Mouse (Mus musculus) heart, embryonic 13.5 days (tissue): ENCODE results near the gene Plac1. TPM values are rescaled to one million over a fixed set of nuclear protein-coding genes. Genes with fewer than 3 reads are reported as not detected.

ENCODE experiments used
- ATAC-seq: fragments of 200-750 bp; cut with Nextera tagmentation; 2 replicates; pipeline ENCODE4 v1.8.0; 2017; ENCODE audit warnings: moderate TSS enrichment; ENCODE audit not compliant: insufficient number of reproducible peaks, low FRiP score, low TSS enrichment; ENCODE audit errors: extremely low read depth
- H3K27ac ChIP-seq: fragments of 300-500 bp; sonication (generic); replicated peaks from 2 replicates; pipeline ENCODE4 v1.5.1; 2015; ENCODE audit warnings: moderate library complexity, mild to moderate bottlenecking, inconsistent platforms
- H3K27me3 ChIP-seq: fragments of 300-500 bp; sonication (generic); replicated peaks from 2 replicates; pipeline ENCODE4 v1.6.1; 2015; ENCODE audit warnings: mild to moderate bottlenecking, inconsistent platforms
- H3K36me3 ChIP-seq: fragments of 300-500 bp; sonication (generic); 2 replicates; pipeline ENCODE4 v1.6.1; 2015; ENCODE audit warnings: mild to moderate bottlenecking, inconsistent platforms
- H3K4me1 ChIP-seq: fragments of 300-500 bp; sonication (generic); 2 replicates; pipeline ENCODE4 v1.6.1; 2015; ENCODE audit warnings: inconsistent platforms
- H3K4me2 ChIP-seq: fragments of 300-500 bp; sonication (generic); 2 replicates; pipeline ENCODE4 v1.6.1; 2015; ENCODE audit warnings: inconsistent platforms, mild to moderate bottlenecking, moderate library complexity
- H3K4me3 ChIP-seq: fragments of 300-500 bp; sonication (generic); 2 replicates; pipeline ENCODE4 v1.5.1; 2015; ENCODE audit warnings: moderate library complexity, mild to moderate bottlenecking, inconsistent platforms
- H3K9ac ChIP-seq: fragments of 300-500 bp; sonication (generic); 2 replicates; pipeline ENCODE4 v1.6.1; 2015; ENCODE audit warnings: inconsistent platforms, mild to moderate bottlenecking, moderate library complexity
- H3K9me3 ChIP-seq: fragments of 300-500 bp; sonication (generic); 2 replicates; pipeline ENCODE4 v1.6.1; 2016; ENCODE audit warnings: inconsistent platforms
- WGBS: fragments of 180-500 bp; shearing (Covaris S2); methylation state at CpG from one replicate; pipeline ENCODE4 v1.1.7; 2015; ENCODE audit warnings: mixed read lengths; 5-methylcytosine and 5-hydroxymethylcytosine counted together
- polyA plus RNA-seq: library from polyadenylated mRNA; unstranded; fragments of >200 nt; fragmentation: Nextera tagmentation; extraction: Ambion mirVana; gene quantifications from 2 replicates; pipeline ENCODE4 v1.2.1, GENCODE M21; 2015

Plac1 gene
- polyA plus RNA-seq, 1 experiment from 2014 or later = 7.6 TPM

- Histone ChIP-seq H3K4me2 (no peak overlapping the region), H3K36me3 (no peaks in the 10 kb centered on the region), H3K4me1 (peaks cover 30% of the 10 kb centered on the region), H3K9ac (no peak overlapping the region), H3K27ac (peak overlapping the region; percentile 74), H3K9me3 (no peaks in the 10 kb centered on the region), H3K4me3 (no peak overlapping the region), H3K27me3 (no peaks in the 10 kb centered on the region)
- no peak for ATAC-seq
- 20% methylated on average over 2 of the region's 2 CpGs for WGBS
These were observed 138.7 kb downstream of the Plac1 start for GRCm38 (mm10) chrX:53101165-53101564.

DNA sequence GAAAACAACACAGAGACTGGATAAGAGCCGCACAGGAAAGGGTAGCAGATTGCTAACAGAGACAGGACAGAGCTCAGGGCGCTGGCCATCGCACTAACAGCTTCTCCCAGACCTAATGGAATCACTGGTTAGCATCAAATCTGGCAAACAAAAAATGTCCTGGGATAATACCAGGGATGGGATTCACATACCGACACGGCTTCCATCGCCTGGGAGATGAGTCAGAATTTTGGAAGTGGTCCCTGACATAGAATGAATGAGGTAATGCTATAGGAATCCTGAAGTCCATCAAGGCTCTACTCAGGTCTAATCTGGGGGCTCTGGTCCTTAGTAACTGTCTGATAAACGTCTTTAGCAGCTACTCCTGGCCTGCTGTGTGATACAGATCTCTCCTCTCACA lies 140.0 kb downstream of the Plac1 start:
- Histone ChIP-seq H3K36me3 (no peaks in the 10 kb centered on the region), H3K4me1 (peaks cover 30% of the 10 kb centered on the region), H3K9me3 (no peaks in the 10 kb centered on the region), H3K27me3 (no peaks in the 10 kb centered on the region), H3K9ac (no peak overlapping the region), H3K4me2 (no peak overlapping the region), H3K27ac (peak overlapping the region; percentile 54; the same call in 1 of the 2 replicates), H3K4me3 (no peak overlapping the region)
- WGBS = 35% methylated on average over 7 of the region's 7 CpGs
- ATAC-seq = no peak

- Histone ChIP-seq H3K27ac (peak overlapping the region; percentile 54; the same call in 1 of the 2 replicates), H3K27me3 (no peaks in the 10 kb centered on the region), H3K4me1 (peaks cover 30% of the 10 kb centered on the region), H3K4me2 (no peak overlapping the region), H3K36me3 (no peaks in the 10 kb centered on the region), H3K9ac (no peak overlapping the region), H3K9me3 (no peaks in the 10 kb centered on the region), H3K4me3 (no peak overlapping the region)
- no peak for ATAC-seq
- WGBS = 42% methylated on average over 3 of the region's 3 CpGs
These were observed 140.6 kb downstream of the Plac1 start for GRCm38 (mm10) chrX:53099266-53099665.

- Histone ChIP-seq H3K9ac (no peak overlapping the region), H3K27me3 (no peaks in the 10 kb centered on the region), H3K4me1 (peaks cover 30% of the 10 kb centered on the region), H3K9me3 (no peaks in the 10 kb centered on the region), H3K27ac (0 out of 2 replicates have a peak overlapping the region, but pooled peaks have one; percentile 17), H3K4me2 (no peak overlapping the region), H3K4me3 (no peak overlapping the region), H3K36me3 (no peaks in the 10 kb centered on the region)
- no peak for ATAC-seq
- 45% methylated on average over 4 of the region's 4 CpGs for WGBS
These were observed 141.6 kb downstream of the Plac1 start for GRCm38 (mm10) chrX:53098293-53098692.

GRCm38 (mm10) chrX:53097786-53098185 lies 142.1 kb downstream of the Plac1 start:
- Histone ChIP-seq H3K36me3 (no peaks in the 10 kb centered on the region), H3K4me3 (no peak overlapping the region), H3K9me3 (no peaks in the 10 kb centered on the region), H3K4me2 (no peak overlapping the region), H3K27ac (no peak overlapping the region), H3K4me1 (peaks cover 30% of the 10 kb centered on the region), H3K27me3 (no peaks in the 10 kb centered on the region), H3K9ac (no peak overlapping the region)
- WGBS = 71% methylated on average over 4 of the region's 4 CpGs
- ATAC-seq = no peak

DNA sequence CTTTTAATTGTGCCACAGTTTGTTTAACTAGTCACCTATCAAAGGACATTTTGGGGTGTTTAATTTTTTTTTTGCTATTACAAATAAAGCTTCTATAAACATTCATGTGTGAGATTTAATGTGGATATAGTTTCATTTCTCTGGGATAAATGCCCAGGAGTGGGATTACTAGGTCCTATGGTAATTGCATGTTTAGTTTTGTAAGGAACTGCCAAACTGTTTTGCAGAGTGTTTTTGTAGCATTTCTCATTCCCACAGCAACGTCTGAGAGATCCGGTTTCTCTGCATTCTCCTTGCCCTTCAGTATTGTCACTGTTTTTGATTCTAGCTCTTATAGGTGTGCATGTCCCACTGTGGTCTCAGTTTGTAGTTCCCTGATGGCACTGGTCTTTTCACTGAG lies 146.5 kb downstream of the Plac1 start:
- H3K4me2 ChIP-seq = no peak overlapping the region
- 47% methylated on average over 2 of the region's 2 CpGs for WGBS
- no peaks in the 10 kb centered on the region for H3K9me3 ChIP-seq
- no peak overlapping the region for H3K9ac ChIP-seq
- peaks cover 9% of the 10 kb centered on the region; the same call in 1 of the 2 replicates for H3K4me1 ChIP-seq
- H3K27ac ChIP-seq = no peak overlapping the region
- H3K4me3 ChIP-seq = no peak overlapping the region
- H3K36me3 ChIP-seq = no peaks in the 10 kb centered on the region
- ATAC-seq = no peak
- H3K27me3 ChIP-seq = no peaks in the 10 kb centered on the region

- no peaks in the 10 kb centered on the region for H3K27me3 ChIP-seq
- 60% methylated on average over 5 of the region's 5 CpGs for WGBS
- ATAC-seq = no peak
- H3K4me2 ChIP-seq = no peak overlapping the region
- H3K36me3 ChIP-seq = no peaks in the 10 kb centered on the region
- peaks cover 19% of the 10 kb centered on the region for H3K4me1 ChIP-seq
- H3K27ac ChIP-seq = peak overlapping the region; percentile 36; the same call in 1 of the 2 replicates
- H3K9ac ChIP-seq = no peak overlapping the region
- H3K9me3 ChIP-seq = no peaks in the 10 kb centered on the region
- no peak overlapping the region for H3K4me3 ChIP-seq
These were observed 151.1 kb downstream of the Plac1 start for GRCm38 (mm10) chrX:53088663-53089292.

GRCm38 (mm10) chrX:53087202-53087601 lies 152.7 kb downstream of the Plac1 start:
- H3K9ac ChIP-seq = no peak overlapping the region
- H3K4me1 ChIP-seq = peaks cover 19% of the 10 kb centered on the region
- no peak overlapping the region for H3K4me2 ChIP-seq
- no peaks in the 10 kb centered on the region for H3K36me3 ChIP-seq
- H3K27me3 ChIP-seq = no peaks in the 10 kb centered on the region
- no peak overlapping the region for H3K4me3 ChIP-seq
- WGBS = 70% methylated on average over 1 of the region's 1 CpGs
- no peak overlapping the region for H3K27ac ChIP-seq
- no peaks in the 10 kb centered on the region for H3K9me3 ChIP-seq
- ATAC-seq = no peak

GRCm38 (mm10) chrX:53085559-53085958 lies 154.4 kb downstream of the Plac1 start:
- Histone ChIP-seq H3K4me3 (no peak overlapping the region), H3K4me2 (no peak overlapping the region), H3K27me3 (no peaks in the 10 kb centered on the region), H3K36me3 (no peaks in the 10 kb centered on the region), H3K9me3 (no peaks in the 10 kb centered on the region), H3K4me1 (peaks cover 19% of the 10 kb centered on the region), H3K9ac (no peak overlapping the region), H3K27ac (no peak overlapping the region)
- ATAC-seq = no peak
- WGBS = 74% methylated on average over 5 of the region's 5 CpGs

DNA sequence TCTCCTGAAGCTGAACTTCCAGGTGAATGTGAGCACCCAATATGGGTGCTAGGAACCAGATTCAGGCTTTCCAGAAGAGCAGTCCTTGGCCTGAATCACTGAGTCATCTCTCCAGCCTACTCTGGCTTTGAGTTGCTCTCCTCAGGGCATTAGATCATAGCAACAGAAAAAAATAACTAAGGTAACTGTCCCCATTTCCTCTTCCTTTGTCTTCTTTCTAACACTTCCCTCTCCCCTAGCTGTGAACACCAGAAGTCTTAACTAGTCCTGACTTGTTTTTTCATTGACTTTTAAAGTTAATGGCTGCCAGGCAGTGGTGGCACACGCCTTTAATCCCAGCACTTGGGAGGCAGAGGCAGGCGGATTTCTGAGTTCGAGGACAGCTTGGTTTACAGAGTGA lies 175.5 kb downstream of the Plac1 start:
- Histone ChIP-seq H3K9ac (no peak overlapping the region), H3K27ac (no peak overlapping the region), H3K36me3 (no peaks in the 10 kb centered on the region), H3K9me3 (no peaks in the 10 kb centered on the region), H3K4me2 (no peak overlapping the region), H3K4me1 (peaks cover 18% of the 10 kb centered on the region), H3K27me3 (no peaks in the 10 kb centered on the region), H3K4me3 (no peak overlapping the region)
- ATAC-seq = no peak
- 80% methylated on average over 3 of the region's 3 CpGs for WGBS

DNA sequence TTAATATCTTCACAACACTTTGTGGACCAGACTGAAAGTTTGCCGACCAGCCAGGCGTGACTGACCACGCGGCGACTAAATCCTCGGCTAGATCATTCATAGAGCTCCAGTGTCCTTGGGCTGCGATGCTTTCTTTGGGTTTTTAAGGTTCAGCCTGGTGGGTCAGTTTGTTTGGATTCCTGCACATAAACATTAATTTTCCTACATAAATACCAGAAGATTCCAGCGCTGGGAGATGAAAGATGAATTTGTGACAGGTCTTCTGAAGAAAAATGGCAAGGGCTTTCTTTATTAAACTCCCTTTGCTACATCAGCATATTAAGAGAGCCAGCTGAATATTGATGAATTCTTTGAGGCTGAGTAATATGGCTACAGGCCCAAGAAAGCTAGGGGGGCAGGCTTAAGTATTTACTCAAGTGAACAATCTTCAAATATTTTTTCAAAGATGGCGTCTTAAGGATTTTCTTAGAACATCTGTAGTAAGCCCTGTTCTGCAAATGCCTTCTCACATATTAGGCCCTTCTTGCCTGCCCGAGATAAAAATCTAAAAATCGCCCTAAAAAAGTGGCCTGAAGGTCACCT lies 180.4 kb downstream of the Plac1 start:
- 23% methylated on average over 11 of the region's 11 CpGs for WGBS
- Histone ChIP-seq H3K4me2 (peak overlapping the region; percentile 69), H3K36me3 (0 out of 2 replicates have a peak, but pooled peaks cover 4% of the 10 kb centered on the region), H3K27ac (peak overlapping the region; percentile 98), H3K27me3 (no peaks in the 10 kb centered on the region), H3K9ac (peak overlapping the region; percentile 86), H3K9me3 (no peaks in the 10 kb centered on the region), H3K4me1 (peaks cover 29% of the 10 kb centered on the region), H3K4me3 (peak overlapping the region; percentile 68)
- no peak for ATAC-seq
